Mouse (Mus musculus) heart, embryonic 11.5 days (tissue): Measurements from ENCODE around the gene Capn3. TPM values are rescaled to one million over a fixed set of nuclear protein-coding genes. Genes with fewer than 3 reads are reported as not detected.

ENCODE experiments used
- ATAC-seq: fragments of 200-750 bp; cut with Nextera tagmentation; replicated peaks from 2 replicates; pipeline ENCODE4 v1.8.0; 2017; ENCODE audit warnings: moderate library complexity; ENCODE audit not compliant: insufficient number of reproducible peaks, low FRiP score, low TSS enrichment
- H3K27ac ChIP-seq: fragments of 300-500 bp; sonication (generic); 2 replicates; pipeline ENCODE4 v1.5.1; 2014; ENCODE audit warnings: mild to moderate bottlenecking, low read depth, low read length
- H3K27me3 ChIP-seq: fragments of 300-500 bp; sonication (generic); 2 replicates; pipeline ENCODE4 v1.6.1; 2014; ENCODE audit warnings: mild to moderate bottlenecking, low read length, mixed read lengths; ENCODE audit not compliant: control insufficient read depth, insufficient read depth
- H3K36me3 ChIP-seq: fragments of 300-500 bp; sonication (generic); 2 replicates; pipeline ENCODE4 v1.6.1; 2014; ENCODE audit warnings: mild to moderate bottlenecking, low read length, moderate library complexity, mixed read lengths; ENCODE audit not compliant: control insufficient read depth, insufficient read depth
- H3K4me1 ChIP-seq: fragments of 300-500 bp; sonication (generic); 2 replicates; pipeline ENCODE4 v1.6.1; 2014; ENCODE audit warnings: low read length; ENCODE audit not compliant: control insufficient read depth, insufficient read depth
- H3K4me2 ChIP-seq: fragments of 300-500 bp; sonication (generic); 2 replicates; pipeline ENCODE4 v1.6.1; 2014; ENCODE audit warnings: mild to moderate bottlenecking, moderate library complexity
- H3K4me3 ChIP-seq: fragments of 300-500 bp; sonication (generic); 2 replicates; pipeline ENCODE4 v1.5.1; 2014; ENCODE audit warnings: low read depth, low read length
- H3K9ac ChIP-seq: fragments of 300-500 bp; sonication (generic); 2 replicates; pipeline ENCODE4 v1.6.1; 2014; ENCODE audit warnings: mild to moderate bottlenecking, low read depth, low read length, moderate library complexity
- H3K9me3 ChIP-seq: fragments of 300-500 bp; sonication (generic); replicated peaks from 2 replicates; pipeline ENCODE4 v1.6.1; 2016; ENCODE audit warnings: low read length; ENCODE audit not compliant: control insufficient read depth
- WGBS: fragments of 180-500 bp; shearing (Covaris S2); extraction: QIAGEN DNeasy Blood & Tissue Kit; methylation state at CpG from one replicate; pipeline ENCODE4 v1.1.7; 2014; ENCODE audit not compliant: insufficient replicate concordance; 5-methylcytosine and 5-hydroxymethylcytosine counted together
- polyA plus RNA-seq: library from polyadenylated mRNA; unstranded; fragments of >200 nt; fragmentation: Nextera tagmentation; extraction: Ambion mirVana; gene quantifications from 2 replicates; pipeline ENCODE4 v1.2.1, GENCODE M21; 2014

Capn3 gene
- polyA plus RNA-seq, 1 experiment from 2014 or later, result 5.2 TPM

GRCm38 (mm10) chr2:120452600-120452999 is 3.2 kb upstream of the Capn3 start:
- Histone ChIP-seq H3K4me1 (no peaks in the 10 kb centered on the region), H3K27me3 (no peaks in the 10 kb centered on the region), H3K4me2 (no peak overlapping the region), H3K9ac (no peak overlapping the region), H3K4me3 (no peak overlapping the region), H3K27ac (no peak overlapping the region), H3K9me3 (no peaks in the 10 kb centered on the region), H3K36me3 (no peaks in the 10 kb centered on the region)
- 57% methylated on average over 4 of the region's 4 CpGs for WGBS
- no peak for ATAC-seq

DNA sequence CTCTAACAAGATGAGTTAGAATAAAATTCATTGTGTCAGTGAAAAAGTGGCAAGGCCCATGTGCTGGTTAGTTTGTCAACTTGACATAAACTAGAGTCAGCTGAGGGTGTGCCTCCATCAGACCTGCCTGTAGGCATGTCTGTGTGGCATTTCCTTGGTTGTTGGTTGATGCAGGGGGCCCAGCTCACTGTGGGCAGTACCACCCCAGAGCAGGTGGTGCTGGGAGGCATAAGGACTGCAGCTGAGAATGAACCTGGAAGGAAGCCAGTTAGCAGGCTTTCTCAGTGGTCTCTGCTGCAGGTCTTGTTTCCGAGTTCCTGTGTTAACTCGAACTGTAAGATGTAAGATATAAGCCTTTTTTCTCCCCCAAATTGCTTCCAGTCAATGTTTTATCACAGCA is 832 bp upstream of the Capn3 start:
- H3K9ac ChIP-seq, result no peak overlapping the region
- no peak overlapping the region for H3K4me2 ChIP-seq
- H3K27me3 ChIP-seq, result no peaks in the 10 kb centered on the region
- no peaks in the 10 kb centered on the region for H3K9me3 ChIP-seq
- no peak for ATAC-seq
- no peaks in the 10 kb centered on the region for H3K36me3 ChIP-seq
- no peak overlapping the region for H3K4me3 ChIP-seq
- WGBS, result 65% methylated on average over 2 of the region's 2 CpGs
- no peak overlapping the region for H3K27ac ChIP-seq
- H3K4me1 ChIP-seq, result no peaks in the 10 kb centered on the region

- 80% methylated on average over 4 of the region's 4 CpGs for WGBS
- ATAC-seq, result no peak
Observed at GRCm38 (mm10) chr2:120460216-120460615, 4.4 kb downstream of the Capn3 start.

DNA sequence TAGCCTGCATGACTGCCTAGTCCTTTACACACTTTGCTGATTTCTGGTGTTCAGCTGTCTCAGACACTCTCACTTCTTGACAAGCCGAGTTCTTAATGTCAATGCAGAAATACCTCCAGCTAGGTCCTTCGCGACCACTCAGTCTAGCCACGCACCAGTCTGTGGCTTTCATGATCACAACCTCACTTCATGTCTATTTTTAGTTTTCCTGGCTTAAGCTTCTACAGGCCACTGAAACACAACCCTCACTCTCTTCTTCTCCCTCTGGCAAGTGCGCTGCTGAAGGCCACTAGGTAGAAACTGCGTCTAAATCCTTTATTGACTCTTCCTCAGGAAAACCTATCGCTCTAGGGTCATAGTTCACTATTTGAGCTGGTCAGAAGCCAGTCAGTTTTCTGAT is 7.5 kb downstream of the Capn3 start:
- no peak overlapping the region; the same call in 1 of the 2 replicates for H3K4me2 ChIP-seq
- H3K36me3 ChIP-seq, result no peaks in the 10 kb centered on the region
- H3K27ac ChIP-seq, result peak overlapping the region; percentile 50
- H3K27me3 ChIP-seq, result no peaks in the 10 kb centered on the region
- H3K9me3 ChIP-seq, result no peaks in the 10 kb centered on the region
- H3K4me3 ChIP-seq, result no peak overlapping the region
- no peak for ATAC-seq
- 49% methylated on average over 7 of the region's 7 CpGs for WGBS
- peaks cover 5% of the 10 kb centered on the region; the same call in 1 of the 2 replicates for H3K4me1 ChIP-seq
- no peak overlapping the region for H3K9ac ChIP-seq

More at GRCm38 (mm10) chr2:120460216-120460615, 4.4 kb downstream of the Capn3 start:
- Histone ChIP-seq H3K36me3 (no peaks in the 10 kb centered on the region), H3K9me3 (no peaks in the 10 kb centered on the region), H3K9ac (no peak overlapping the region), H3K4me1 (peaks cover 5% of the 10 kb centered on the region; the same call in 1 of the 2 replicates), H3K4me3 (no peak overlapping the region), H3K27ac (no peak overlapping the region), H3K27me3 (no peaks in the 10 kb centered on the region), H3K4me2 (no peak overlapping the region)

- no peak overlapping the region for H3K4me2 ChIP-seq
- 66% methylated on average over 8 of the region's 8 CpGs for WGBS
- peaks cover 5% of the 10 kb centered on the region; the same call in 1 of the 2 replicates for H3K4me1 ChIP-seq
- no peaks in the 10 kb centered on the region for H3K9me3 ChIP-seq
- no peaks in the 10 kb centered on the region for H3K27me3 ChIP-seq
- H3K27ac ChIP-seq, result no peak overlapping the region
- H3K4me3 ChIP-seq, result no peak overlapping the region
- no peak overlapping the region for H3K9ac ChIP-seq
- no peaks in the 10 kb centered on the region for H3K36me3 ChIP-seq
- no peak for ATAC-seq
Observed at GRCm38 (mm10) chr2:120464091-120464490, 8.3 kb downstream of the Capn3 start.

GRCm38 (mm10) chr2:120464732-120465396 is 9.0 kb downstream of the Capn3 start:
- no peak for ATAC-seq
- H3K9ac ChIP-seq, result no peak overlapping the region
- no peak overlapping the region for H3K4me2 ChIP-seq
- H3K9me3 ChIP-seq, result no peaks in the 10 kb centered on the region
- 90% methylated on average over 2 of the region's 2 CpGs for WGBS
- peaks cover 5% of the 10 kb centered on the region; the same call in 1 of the 2 replicates for H3K4me1 ChIP-seq
- no peak overlapping the region for H3K27ac ChIP-seq
- H3K4me3 ChIP-seq, result no peak overlapping the region
- no peaks in the 10 kb centered on the region for H3K36me3 ChIP-seq
- no peaks in the 10 kb centered on the region for H3K27me3 ChIP-seq

DNA sequence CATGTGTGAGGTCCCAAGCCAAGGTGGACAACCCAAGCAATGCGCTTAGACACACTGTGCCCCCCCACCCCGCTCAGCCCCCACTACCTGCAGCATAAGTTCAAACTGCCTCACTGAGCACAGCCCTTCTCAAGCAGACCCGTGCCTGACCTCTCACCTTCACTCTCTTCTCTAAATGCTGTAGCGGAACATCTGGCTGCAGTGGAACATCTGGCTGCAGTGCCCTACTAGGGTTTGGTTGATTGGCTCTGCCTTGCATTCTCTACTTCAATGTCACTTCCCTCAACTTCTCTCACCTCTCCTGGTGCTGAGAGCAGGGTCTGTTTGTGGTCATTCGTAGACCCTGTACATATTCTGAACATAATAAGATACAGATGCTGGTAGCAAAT is 9.6 kb downstream of the Capn3 start:
- Histone ChIP-seq H3K4me3 (no peak overlapping the region), H3K9me3 (no peaks in the 10 kb centered on the region), H3K9ac (no peak overlapping the region), H3K4me2 (no peak overlapping the region), H3K27me3 (no peaks in the 10 kb centered on the region), H3K36me3 (no peaks in the 10 kb centered on the region), H3K4me1 (peaks cover 5% of the 10 kb centered on the region; the same call in 1 of the 2 replicates), H3K27ac (no peak overlapping the region)
- ATAC-seq, result no peak
- 75% methylated on average over 5 of the region's 5 CpGs for WGBS

GRCm38 (mm10) chr2:120468011-120468410 is 12.2 kb downstream of the Capn3 start:
- Histone ChIP-seq H3K4me3 (no peak overlapping the region), H3K36me3 (no peaks in the 10 kb centered on the region), H3K27me3 (no peaks in the 10 kb centered on the region), H3K9me3 (no peaks in the 10 kb centered on the region), H3K4me1 (peaks cover 5% of the 10 kb centered on the region; the same call in 1 of the 2 replicates), H3K4me2 (no peak overlapping the region), H3K9ac (no peak overlapping the region), H3K27ac (no peak overlapping the region)
- no peak for ATAC-seq

DNA sequence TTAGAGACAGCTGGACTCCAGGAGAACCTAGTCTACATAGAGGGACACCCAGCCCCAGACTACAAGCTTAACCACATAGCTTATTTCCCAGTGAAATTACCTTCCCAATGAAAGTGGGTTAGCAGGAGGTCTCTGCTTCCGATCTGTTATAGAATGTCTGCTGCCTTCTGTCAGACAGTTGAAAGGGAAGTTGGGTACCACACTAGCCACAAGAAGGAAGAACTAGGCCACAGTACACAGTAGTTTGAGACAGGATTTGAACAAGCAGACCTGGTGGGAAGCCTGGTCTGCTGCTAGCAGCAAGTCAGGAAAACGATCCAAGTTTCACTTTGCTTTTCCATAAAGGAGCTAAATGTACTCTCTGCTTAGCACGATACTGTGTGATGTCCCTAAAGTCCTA is 13.4 kb downstream of the Capn3 start:
- ATAC-seq, result no peak

More for the DNA sequence above, 13.4 kb downstream of the Capn3 start:
- Histone ChIP-seq H3K4me3 (no peak overlapping the region), H3K27ac (no peak overlapping the region), H3K9me3 (no peaks in the 10 kb centered on the region), H3K9ac (no peak overlapping the region), H3K27me3 (no peaks in the 10 kb centered on the region), H3K4me2 (no peak overlapping the region), H3K4me1 (no peaks in the 10 kb centered on the region; the same call in 1 of the 2 replicates), H3K36me3 (no peaks in the 10 kb centered on the region)
- 81% methylated on average over 3 of the region's 3 CpGs for WGBS
